Mouse (Mus musculus): ENCODE results near the gene Tspan7.

DNA sequence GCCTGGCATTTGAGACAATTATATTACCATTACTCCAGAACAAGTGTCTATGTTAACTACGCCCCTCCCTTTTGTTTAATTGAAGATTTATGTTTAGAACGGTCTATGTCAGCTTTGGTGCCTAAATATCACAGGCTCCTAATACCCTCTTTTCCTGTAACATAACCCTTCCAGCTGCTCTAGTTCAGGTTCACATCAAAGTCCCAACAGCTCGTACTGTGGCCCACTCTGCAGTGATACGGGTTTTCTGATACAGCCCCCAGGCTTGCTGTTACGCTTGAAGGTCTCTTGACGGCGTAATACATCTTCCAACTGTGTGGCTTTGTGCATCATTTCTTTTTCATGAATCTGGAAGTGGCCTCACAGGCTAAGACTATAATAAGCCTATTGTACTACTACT is 31.5 kb downstream of the Tspan7 start:
- no peak for TF ChIP-seq CTCF (IDR thresholded peaks at IDR 0.05; ENCODE audit: borderline replicate concordance, insufficient read depth, low read depth, low read length)
- no peak for TF ChIP-seq POLR2A (IDR thresholded peaks at IDR 0.05; ENCODE audit: borderline replicate concordance, insufficient read depth, low read length)
